Mouse (Mus musculus): Measurements from ENCODE around the gene Cavin1. TPM values are rescaled to one million over a fixed set of nuclear protein-coding genes. Genes with fewer than 3 reads are reported as not detected.

Gene Cavin1
- polyA plus RNA-seq, 1 experiment from 2014 or later, result 40.0 TPM

GRCm38 (mm10) chr11:100999254-100999653 lies 28.6 kb upstream of the Cavin1 start:
- WGBS, result 58% methylated on average over 3 of the region's 3 CpGs
- Histone ChIP-seq H3K9me3 (replicated peaks; ENCODE audit: control insufficient read depth, low read length, poor library complexity, severe bottlenecking) (no peaks in the 10 kb centered on the region), H3K4me2 (ENCODE audit: low read length) (no peak overlapping the region), H3K27ac (ENCODE audit: low read length) (no peak overlapping the region), H3K36me3 (ENCODE audit: control insufficient read depth, insufficient read depth, low read length) (no peaks in the 10 kb centered on the region), H3K27me3 (ENCODE audit: control insufficient read depth, insufficient read depth, low read depth, low read length) (peaks cover 6% of the 10 kb centered on the region; the same call in 1 of the 2 replicates), H3K4me1 (ENCODE audit: control insufficient read depth, insufficient read depth, low read length) (no peaks in the 10 kb centered on the region), H3K4me3 (ENCODE audit: low read depth, low read length) (no peak overlapping the region), H3K9ac (ENCODE audit: low read depth, low read length) (no peak overlapping the region)
- no peak for ATAC-seq

GRCm38 (mm10) chr11:100998836-100999235 lies 28.1 kb upstream of the Cavin1 start:
- Histone ChIP-seq H3K36me3 (ENCODE audit: control insufficient read depth, insufficient read depth, low read length) (no peaks in the 10 kb centered on the region), H3K27me3 (ENCODE audit: control insufficient read depth, insufficient read depth, low read depth, low read length) (peaks cover 6% of the 10 kb centered on the region; the same call in 1 of the 2 replicates), H3K4me3 (ENCODE audit: low read depth, low read length) (no peak overlapping the region), H3K4me1 (ENCODE audit: control insufficient read depth, insufficient read depth, low read length) (no peaks in the 10 kb centered on the region), H3K4me2 (ENCODE audit: low read length) (no peak overlapping the region), H3K9me3 (replicated peaks; ENCODE audit: control insufficient read depth, low read length, poor library complexity, severe bottlenecking) (no peaks in the 10 kb centered on the region), H3K9ac (ENCODE audit: low read depth, low read length) (no peak overlapping the region), H3K27ac (ENCODE audit: low read length) (no peak overlapping the region)
- 90% methylated on average over 2 of the region's 2 CpGs for WGBS
- ATAC-seq, result no peak

GRCm38 (mm10) chr11:100996501-100996900 lies 25.8 kb upstream of the Cavin1 start:
- ATAC-seq, result no peak
- Histone ChIP-seq H3K4me2 (ENCODE audit: low read length) (no peak overlapping the region), H3K27me3 (ENCODE audit: control insufficient read depth, insufficient read depth, low read depth, low read length) (peaks cover 6% of the 10 kb centered on the region; the same call in 1 of the 2 replicates), H3K9ac (ENCODE audit: low read depth, low read length) (no peak overlapping the region), H3K4me3 (ENCODE audit: low read depth, low read length) (no peak overlapping the region), H3K4me1 (ENCODE audit: control insufficient read depth, insufficient read depth, low read length) (no peaks in the 10 kb centered on the region), H3K36me3 (ENCODE audit: control insufficient read depth, insufficient read depth, low read length) (no peaks in the 10 kb centered on the region), H3K9me3 (replicated peaks; ENCODE audit: control insufficient read depth, low read length, poor library complexity, severe bottlenecking) (no peaks in the 10 kb centered on the region), H3K27ac (ENCODE audit: low read length) (no peak overlapping the region)
- WGBS, result 90% methylated on average over 4 of the region's 4 CpGs

GRCm38 (mm10) chr11:100994655-100995054 lies 24.0 kb upstream of the Cavin1 start:
- WGBS, result 81% methylated on average over 5 of the region's 5 CpGs
- no peaks in the 10 kb centered on the region for H3K36me3 ChIP-seq (ENCODE audit: control insufficient read depth, insufficient read depth, low read length)

GRCm38 (mm10) chr11:100994233-100994632 lies 23.5 kb upstream of the Cavin1 start:
- no peaks in the 10 kb centered on the region for H3K36me3 ChIP-seq (ENCODE audit: control insufficient read depth, insufficient read depth, low read length)
- 67% methylated on average over 9 of the region's 9 CpGs for WGBS
- ATAC-seq, result no peak

More at GRCm38 (mm10) chr11:100994655-100995054, 24.0 kb upstream of the Cavin1 start:
- Histone ChIP-seq H3K9me3 (replicated peaks; ENCODE audit: control insufficient read depth, low read length, poor library complexity, severe bottlenecking) (no peaks in the 10 kb centered on the region), H3K9ac (ENCODE audit: low read depth, low read length) (no peak overlapping the region), H3K4me2 (ENCODE audit: low read length) (no peak overlapping the region), H3K4me3 (ENCODE audit: low read depth, low read length) (no peak overlapping the region), H3K27me3 (ENCODE audit: control insufficient read depth, insufficient read depth, low read depth, low read length) (no peaks in the 10 kb centered on the region; the same call in 1 of the 2 replicates), H3K27ac (ENCODE audit: low read length) (no peak overlapping the region), H3K4me1 (ENCODE audit: control insufficient read depth, insufficient read depth, low read length) (no peaks in the 10 kb centered on the region)
- ATAC-seq, result no peak

GRCm38 (mm10) chr11:100993437-100993836 lies 22.8 kb upstream of the Cavin1 start:
- Histone ChIP-seq H3K4me3 (ENCODE audit: low read depth, low read length) (no peak overlapping the region), H3K27ac (ENCODE audit: low read length) (no peak overlapping the region), H3K9ac (ENCODE audit: low read depth, low read length) (no peak overlapping the region), H3K9me3 (replicated peaks; ENCODE audit: control insufficient read depth, low read length, poor library complexity, severe bottlenecking) (no peaks in the 10 kb centered on the region), H3K4me2 (ENCODE audit: low read length) (no peak overlapping the region), H3K36me3 (ENCODE audit: control insufficient read depth, insufficient read depth, low read length) (no peaks in the 10 kb centered on the region), H3K27me3 (ENCODE audit: control insufficient read depth, insufficient read depth, low read depth, low read length) (no peaks in the 10 kb centered on the region; the same call in 1 of the 2 replicates), H3K4me1 (ENCODE audit: control insufficient read depth, insufficient read depth, low read length) (no peaks in the 10 kb centered on the region)
- WGBS, result 88% methylated on average over 2 of the region's 2 CpGs
- ATAC-seq, result no peak

More at GRCm38 (mm10) chr11:100994233-100994632, 23.5 kb upstream of the Cavin1 start:
- H3K27ac ChIP-seq (ENCODE audit: low read length), result no peak overlapping the region
- H3K4me2 ChIP-seq (ENCODE audit: low read length), result no peak overlapping the region
- no peak overlapping the region for H3K9ac ChIP-seq (ENCODE audit: low read depth, low read length)
- no peaks in the 10 kb centered on the region for H3K4me1 ChIP-seq (ENCODE audit: control insufficient read depth, insufficient read depth, low read length)
- H3K27me3 ChIP-seq (ENCODE audit: control insufficient read depth, insufficient read depth, low read depth, low read length), result no peaks in the 10 kb centered on the region; the same call in 1 of the 2 replicates
- no peaks in the 10 kb centered on the region for H3K9me3 ChIP-seq (replicated peaks; ENCODE audit: control insufficient read depth, low read length, poor library complexity, severe bottlenecking)
- no peak overlapping the region for H3K4me3 ChIP-seq (ENCODE audit: low read depth, low read length)

GRCm38 (mm10) chr11:100991027-100991534 lies 20.4 kb upstream of the Cavin1 start:
- H3K4me3 ChIP-seq (ENCODE audit: low read depth, low read length), result no peak overlapping the region
- WGBS, result 15% methylated on average over 6 of the region's 6 CpGs
- no peaks in the 10 kb centered on the region; the same call in 1 of the 2 replicates for H3K27me3 ChIP-seq (ENCODE audit: control insufficient read depth, insufficient read depth, low read depth, low read length)
- H3K9me3 ChIP-seq (replicated peaks; ENCODE audit: control insufficient read depth, low read length, poor library complexity, severe bottlenecking), result no peaks in the 10 kb centered on the region
- H3K36me3 ChIP-seq (ENCODE audit: control insufficient read depth, insufficient read depth, low read length), result no peaks in the 10 kb centered on the region
- H3K4me1 ChIP-seq (ENCODE audit: control insufficient read depth, insufficient read depth, low read length), result no peaks in the 10 kb centered on the region
- no peak overlapping the region for H3K4me2 ChIP-seq (ENCODE audit: low read length)
- no peak overlapping the region for H3K27ac ChIP-seq (ENCODE audit: low read length)
- no peak overlapping the region for H3K9ac ChIP-seq (ENCODE audit: low read depth, low read length)
- ATAC-seq, result no peak

- H3K9me3 ChIP-seq (replicated peaks; ENCODE audit: control insufficient read depth, low read length, poor library complexity, severe bottlenecking), result no peaks in the 10 kb centered on the region
- no peak overlapping the region for H3K9ac ChIP-seq (ENCODE audit: low read depth, low read length)
- H3K36me3 ChIP-seq (ENCODE audit: control insufficient read depth, insufficient read depth, low read length), result no peaks in the 10 kb centered on the region
- H3K27ac ChIP-seq (ENCODE audit: low read length), result no peak overlapping the region
- ATAC-seq, result no peak
- H3K4me1 ChIP-seq (ENCODE audit: control insufficient read depth, insufficient read depth, low read length), result no peaks in the 10 kb centered on the region
- 62% methylated on average over 2 of the region's 2 CpGs for WGBS
- no peak overlapping the region for H3K4me2 ChIP-seq (ENCODE audit: low read length)
- H3K27me3 ChIP-seq (ENCODE audit: control insufficient read depth, insufficient read depth, low read depth, low read length), result no peaks in the 10 kb centered on the region
- H3K4me3 ChIP-seq (ENCODE audit: low read depth, low read length), result no peak overlapping the region
Observed at GRCm38 (mm10) chr11:100989666-100990065, 19.0 kb upstream of the Cavin1 start.

- H3K36me3 ChIP-seq (ENCODE audit: control insufficient read depth, insufficient read depth, low read length), result no peaks in the 10 kb centered on the region
- no peak overlapping the region for H3K4me2 ChIP-seq (ENCODE audit: low read length)
- WGBS, result 87% methylated on average over 3 of the region's 3 CpGs
- no peak for ATAC-seq
- no peaks in the 10 kb centered on the region for H3K27me3 ChIP-seq (ENCODE audit: control insufficient read depth, insufficient read depth, low read depth, low read length)
- no peaks in the 10 kb centered on the region for H3K4me1 ChIP-seq (ENCODE audit: control insufficient read depth, insufficient read depth, low read length)
- no peak overlapping the region for H3K4me3 ChIP-seq (ENCODE audit: low read depth, low read length)
- H3K27ac ChIP-seq (ENCODE audit: low read length), result no peak overlapping the region
- H3K9me3 ChIP-seq (replicated peaks; ENCODE audit: control insufficient read depth, low read length, poor library complexity, severe bottlenecking), result no peaks in the 10 kb centered on the region
- no peak overlapping the region for H3K9ac ChIP-seq (ENCODE audit: low read depth, low read length)
Observed at GRCm38 (mm10) chr11:100988674-100989073, 18.0 kb upstream of the Cavin1 start.
